ENCODE assay signal across 12 mouse cellular contexts in the genomic region with DNA sequence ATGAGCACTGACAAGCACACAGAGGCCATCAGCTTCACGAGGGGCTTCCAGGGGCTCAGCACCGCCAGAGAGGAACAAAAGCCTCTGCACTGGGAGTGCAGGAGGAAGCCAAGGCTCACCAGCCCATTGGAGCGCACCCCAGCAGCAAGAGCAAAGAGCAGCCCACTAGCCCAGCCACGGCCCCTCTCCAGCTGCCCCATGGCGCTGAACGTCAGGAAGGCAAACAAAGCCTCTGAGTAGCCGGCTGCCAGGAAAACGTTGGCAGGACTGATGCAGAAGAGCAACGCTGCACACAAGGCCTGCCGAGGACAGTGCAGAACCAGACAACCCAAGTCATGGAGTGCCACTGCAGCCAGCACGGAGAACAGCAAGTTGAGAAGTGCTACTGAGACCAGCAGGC. TPM values are rescaled to one million over a fixed set of nuclear protein-coding genes. Genes with fewer than 3 reads are reported as not detected.
DNase-seq lines count a peak whose midpoint lies in the region; ATAC-seq and TF ChIP-seq lines count a peak whose summit lies in the region.
"Had no signal": no experiment of that assay in that cellular context is flagged by ENCODE, and none has a peak within 500 bp of the region (broad histone marks: within the 10 kb centered on the region; RNA-seq: fewer than 3 reads in every experiment).

No protein-coding gene starts in this region.

- H3K36me3 ChIP-seq in heart, embryonic 10.5 days = peaks cover 45% of the 10 kb centered on the region
- no peaks in the 10 kb centered on the region; the same call in 1 of the 2 replicates for H3K36me3 ChIP-seq in heart, adult 2 months (ENCODE audit: control insufficient read depth, insufficient read depth, low read length)
- H3K36me3 ChIP-seq in hindbrain, embryonic 11.5 days (ENCODE audit: control insufficient read depth, insufficient read depth, low read length) = no peaks in the 10 kb centered on the region
- H3K36me3 ChIP-seq in midbrain, embryonic 14.5 days (ENCODE audit: control insufficient read depth, insufficient read depth, low read length) = peaks cover 15% of the 10 kb centered on the region; the same call in 1 of the 2 replicates

- no peak for TF ChIP-seq CTCF in heart, adult 2 months (IDR thresholded peaks at IDR 0.05)

- no peaks in the 10 kb centered on the region for H3K9me3 ChIP-seq in heart, embryonic 10.5 days
- no peaks in the 10 kb centered on the region for H3K9me3 ChIP-seq in hindbrain, embryonic 11.5 days (ENCODE audit: control insufficient read depth, low read length)
- H3K9me3 ChIP-seq in midbrain, embryonic 14.5 days (ENCODE audit: control insufficient read depth, low read length) = no peaks in the 10 kb centered on the region

- H3K4me1 ChIP-seq in heart, embryonic 10.5 days = peaks cover 22% of the 10 kb centered on the region
- H3K4me1 ChIP-seq in heart, adult 2 months (ENCODE audit: control insufficient read depth, insufficient read depth, low read length) = peaks cover 8% of the 10 kb centered on the region
- H3K4me1 ChIP-seq in hindbrain, embryonic 11.5 days (replicated peaks; ENCODE audit: control insufficient read depth, insufficient read depth, low read length) = no peaks in the 10 kb centered on the region
- peaks cover 7% of the 10 kb centered on the region; the same call in 1 of the 2 replicates for H3K4me1 ChIP-seq in midbrain, embryonic 14.5 days (ENCODE audit: control insufficient read depth, insufficient read depth, low read length)

- H3K4me2 ChIP-seq in hindbrain, embryonic 11.5 days (replicated peaks; ENCODE audit: low read depth, low read length) = no peak overlapping the region
- no peak overlapping the region for H3K4me2 ChIP-seq in midbrain, embryonic 14.5 days (ENCODE audit: low read length)

- H3K79me2 ChIP-seq in heart, adult 2 months (replicated peaks; ENCODE audit: control insufficient read depth, insufficient read depth, low read length) = no peaks in the 10 kb centered on the region

- H3K27ac ChIP-seq in heart, embryonic 10.5 days = 0 out of 2 replicates have a peak overlapping the region, but pooled peaks have one; percentile 25
- no peak overlapping the region for H3K27ac ChIP-seq in heart, adult 2 months
- H3K27ac ChIP-seq in hindbrain, embryonic 11.5 days (ENCODE audit: low read depth, low read length) = no peak overlapping the region
- peak overlapping the region; percentile 49 for H3K27ac ChIP-seq in midbrain, embryonic 14.5 days (replicated peaks; ENCODE audit: low read depth, low read length)
- H3K27ac ChIP-seq: left cerebral cortex, adult 2 months had no signal

- no peak for TF ChIP-seq EP300 in heart, adult 2 months (IDR thresholded peaks at IDR 0.05; ENCODE audit: insufficient read depth, low read depth, low read length)

- no peak for ATAC-seq in hindbrain, embryonic 11.5 days (ENCODE audit: low FRiP score)
- ATAC-seq in midbrain, embryonic 14.5 days (ENCODE audit: low FRiP score, low TSS enrichment) = no peak
- ATAC-seq in inflammation-experienced regulatory T-cells, adult 6 months = no peak

- no peak overlapping the region for H3K9ac ChIP-seq in heart, adult 2 months (ENCODE audit: low read depth, low read length)
- peak overlapping the region; percentile 23; the same call in 1 of the 2 replicates for H3K9ac ChIP-seq in hindbrain, embryonic 11.5 days (ENCODE audit: low read depth, low read length)
- H3K9ac ChIP-seq in midbrain, embryonic 14.5 days (replicated peaks; ENCODE audit: low read length) = no peak overlapping the region

- no peak overlapping the region for H3K4me3 ChIP-seq in heart, embryonic 10.5 days
- H3K4me3 ChIP-seq in heart, adult 2 months = no peak overlapping the region
- H3K4me3 ChIP-seq in hindbrain, embryonic 11.5 days (ENCODE audit: low read depth, low read length) = no peak overlapping the region
- no peak overlapping the region for H3K4me3 ChIP-seq in midbrain, embryonic 14.5 days (replicated peaks; ENCODE audit: low read depth, low read length)
- H3K4me3 ChIP-seq: left cerebral cortex, adult 2 months; myocyte had no signal

- WGBS in heart, embryonic 10.5 days = 70% methylated on average over 11 of the region's 11 CpGs
- WGBS in heart, adult 2 months = 76% methylated on average over 11 of the region's 11 CpGs
- WGBS in hindbrain, embryonic 11.5 days = 52% methylated on average over 11 of the region's 11 CpGs
- 38% methylated on average over 11 of the region's 11 CpGs for WGBS in midbrain, embryonic 14.5 days

- no peak for DNase-seq in heart, embryonic 10.5 days (ENCODE audit: low spot score)
- no peak for DNase-seq in heart, adult 2 months
- peak; percentile 27 for DNase-seq in Muller cell, postnatal 12 days (ENCODE audit: inconsistent ontology term)
- DNase-seq in hindbrain, embryonic 11.5 days (ENCODE audit: low spot score) = no peak
- DNase-seq in midbrain, embryonic 14.5 days = peak; percentile 43
- no peak for DNase-seq in thymus, postnatal 36 days
- DNase-seq in layer of hippocampus, postnatal 14 days (ENCODE audit: low spot score in 2 of 2) = no peak
- DNase-seq: lung, postnatal 14 days; right cerebral cortex, adult 18-20 months had no signal

- intact Hi-C loops in heart, adult 2 months (cut with DNase I) = no loop called here

- no peaks in the 10 kb centered on the region for H3K27me3 ChIP-seq in heart, embryonic 10.5 days (ENCODE audit: insufficient read depth, poor library complexity, severe bottlenecking)
- no peaks in the 10 kb centered on the region for H3K27me3 ChIP-seq in heart, adult 2 months (ENCODE audit: control insufficient read depth, insufficient read depth, low read length)
- no peaks in the 10 kb centered on the region for H3K27me3 ChIP-seq in hindbrain, embryonic 11.5 days (ENCODE audit: control insufficient read depth, insufficient read depth, low read length)
- no peaks in the 10 kb centered on the region for H3K27me3 ChIP-seq in midbrain, embryonic 14.5 days (ENCODE audit: control insufficient read depth, insufficient read depth, low read length)

- TF ChIP-seq POLR2A in heart, adult 2 months (IDR thresholded peaks at IDR 0.05; ENCODE audit: insufficient read depth, low read depth, low read length) = no peak

RNA-seq across cellular contexts. Expression of gene Pigv, which starts 7.3 kb away (rescaled TPM):
- polyA plus RNA-seq in heart, embryonic 10.5 days (2016; fragmentation: Nextera tagmentation; extraction: Ambion mirVana) = 15.2 and 16.4 TPM in 2 replicates
- total RNA-seq in heart, adult 2 months (2021) = 10 to 100 TPM; 11.7 to 12.1 TPM
- polyA plus RNA-seq in heart, adult 2 months (2012; rRNA removed) = 9.5 and 11.7 TPM in 2 replicates
- 10.0 and 10.7 TPM in 2 replicates for polyA plus RNA-seq in hindbrain, embryonic 11.5 days (2014; fragmentation: Nextera tagmentation; extraction: Ambion mirVana)
- polyA plus RNA-seq in midbrain, embryonic 14.5 days (2014; fragmentation: Nextera tagmentation; extraction: Ambion mirVana) = 9.4 and 10.8 TPM in 2 replicates
- polyA plus RNA-seq in inflammation-experienced regulatory T-cells, adult 6 months (2017; shearing (Covaris generic)) = 10 to 100 TPM; 10.3 to 13.8 (median 11.3) TPM
- 1 to 10 TPM; 6.8 to 9.1 TPM for total RNA-seq in layer of hippocampus, postnatal 14 days (2021)

RNA-seq across cellular contexts. Expression of gene Zdhhc18, which starts 15.2 kb away (rescaled TPM):
- polyA plus RNA-seq in heart, embryonic 10.5 days (2016; fragmentation: Nextera tagmentation; extraction: Ambion mirVana) = 1.6 and 2.9 TPM in 2 replicates
- total RNA-seq in heart, adult 2 months (2021) = 10 to 100 TPM; 21.3 to 27.7 TPM
- polyA plus RNA-seq in heart, adult 2 months (2012; rRNA removed) = 37.3 and 40.1 TPM in 2 replicates
- 2.0 and 2.8 TPM in 2 replicates for polyA plus RNA-seq in hindbrain, embryonic 11.5 days (2014; fragmentation: Nextera tagmentation; extraction: Ambion mirVana)
- polyA plus RNA-seq in midbrain, embryonic 14.5 days (2014; fragmentation: Nextera tagmentation; extraction: Ambion mirVana) = 3.8 and 5.8 TPM in 2 replicates
- 10 to 100 TPM; 22.8 to 25.9 (median 23.1) TPM for polyA plus RNA-seq in inflammation-experienced regulatory T-cells, adult 6 months (2017; shearing (Covaris generic))
- 10 to 100 TPM; 30.0 to 36.7 TPM for total RNA-seq in layer of hippocampus, postnatal 14 days (2021)

Comparison
In these comparisons a context has a peak if more than half of its experiments do, and no peak if none do; other contexts are left out.
1. H3K27ac ChIP-seq: peak in heart, embryonic 10.5 days (single experiment) and midbrain, embryonic 14.5 days (single experiment); none in heart, adult 2 months (single experiment) and hindbrain, embryonic 11.5 days (single experiment).
2. DNase-seq: peak in Muller cell, postnatal 12 days (single experiment) and midbrain, embryonic 14.5 days (single experiment); none in heart, embryonic 10.5 days (single experiment), heart, adult 2 months (0 of 2), hindbrain, embryonic 11.5 days (single experiment), thymus, postnatal 36 days (0 of 2) and layer of hippocampus, postnatal 14 days (0 of 2).